Mouse (Mus musculus) heart, postnatal 0 days (tissue): ENCODE measurements around the gene Hs3st6.

Experiments used
- CTCF ChIP-seq: IDR thresholded peaks from 2 replicates; pipeline ENCODE4 v1.5.1; 2016; ENCODE audit warnings: antibody characterized with exemption, control low read depth, low read depth
- EP300 ChIP-seq: IDR thresholded peaks from 2 replicates; pipeline ENCODE4 v1.6.1; 2016; ENCODE audit warnings: antibody characterized with exemption, low read depth

GRCm38 (mm10) chr17:24799476-24799875 is 46.7 kb downstream of the Hs3st6 start:
- no peak for TF ChIP-seq CTCF
- TF ChIP-seq EP300: no peak
